Mouse (Mus musculus) gastrocnemius, postnatal 10 days (tissue): ENCODE data around the gene Gm49345. TPM values are rescaled to one million over a fixed set of nuclear protein-coding genes. Genes with fewer than 3 reads are reported as not detected.
A peak's percentile ranks its signal among the peaks of the same experiment; 100 is the strongest.
"Not testable (repeated sequence)": the region's sequence is repeated elsewhere in the genome, so short reads cannot be mapped to it uniquely, and the experiment has no call there.

Source experiments
- DNase-seq: peaks from one replicate; pipeline ENCODE4 v3.0.0; 2021; ENCODE audit warnings: mixed read lengths
- long read RNA-seq, 2 experiments: library from polyadenylated mRNA; stranded (forward); transcript quantifications; one replicate each; pipeline ENCODE4 v2.0.0; 2021
- total RNA-seq, 2 experiments: library from RNA; stranded (reverse); gene quantifications; 2 replicates each; pipeline ENCODE4 v1.2.3; 2021

Gene Gm49345
- 1 to 10 TPM in 1 of 2 experiments, under 1 TPM in 1; 0.70 to 1.8 TPM for total RNA-seq
- long read RNA-seq, experiment 1 = 0 reads
- long read RNA-seq, experiment 2 = 0 reads

GRCm38 (mm10) chr13:67637294-67638007 is at the start of gene Gm49345, which contains the start of gene Zfp729a:
Gm49345 (minus strand) TSS chr13:67637769.
Zfp729a (minus strand) TSS chr13:67637791.
- DNase-seq = peak; percentile 69

- DNase-seq = no peak
Observed at GRCm38 (mm10) chr13:67686971-67687370, 49.4 kb upstream of the Gm49345 start, which contains the start of gene Zfp738. Zfp738 (minus strand) TSS chr13:67687071.

- not testable (repeated sequence) for DNase-seq
Observed at GRCm38 (mm10) chr13:67683841-67684240, 46.3 kb upstream of the Gm49345 start.

GRCm38 (mm10) chr13:67682959-67683735 is 45.6 kb upstream of the Gm49345 start:
- peak; percentile 63 for DNase-seq

- DNase-seq = no peak
Observed at GRCm38 (mm10) chr13:67674902-67675301, 37.3 kb upstream of the Gm49345 start.

- no peak for DNase-seq
Observed at GRCm38 (mm10) chr13:67652496-67652895, 14.9 kb upstream of the Gm49345 start.

- no peak for DNase-seq
Observed at GRCm38 (mm10) chr13:67610108-67610507, 27.5 kb downstream of the Gm49345 start.

- DNase-seq = peak; percentile 86
Observed at GRCm38 (mm10) chr13:67609066-67609876, 28.3 kb downstream of the Gm49345 start, which contains the start of gene Zfp729b. Zfp729b (minus strand) TSS chr13:67609707.

GRCm38 (mm10) chr13:67572591-67573189 is 64.9 kb downstream of the Gm49345 start:
- DNase-seq = no peak

- DNase-seq = no peak
Observed at GRCm38 (mm10) chr13:67553730-67554129, 83.8 kb downstream of the Gm49345 start, which contains the start of gene Zfp748. Zfp748 (minus strand) TSS chr13:67553830.

- DNase-seq = peak; percentile 61
Observed at GRCm38 (mm10) chr13:67552505-67553346, 84.8 kb downstream of the Gm49345 start.

- DNase-seq = no peak
Observed at GRCm38 (mm10) chr13:67545941-67546340, 91.6 kb downstream of the Gm49345 start.

Other genes starting within 250 kb of the Gm49345 start
- 1 to 10 TPM; 1.2 to 1.4 TPM for gene Zfp429, start 237.9 kb downstream of the Gm49345 start, total RNA-seq
- under 1 TPM; 0.23 to 0.32 TPM for gene Zfp459, start 216.4 kb downstream of the Gm49345 start, total RNA-seq
- gene Zfp874a, start 186.1 kb downstream of the Gm49345 start, total RNA-seq = 1 to 10 TPM; 3.9 to 4.1 TPM
- gene Zfp874b, start 153.5 kb downstream of the Gm49345 start, total RNA-seq = 1 to 10 TPM; 7.2 to 7.7 TPM
- gene Zfp58, start 137.2 kb downstream of the Gm49345 start, total RNA-seq = 1 to 10 TPM; 3.6 to 5.0 TPM
- not detected for gene Gm26965, start 111.6 kb downstream of the Gm49345 start, total RNA-seq
- gene Zfp87, start 111.6 kb downstream of the Gm49345 start, total RNA-seq = 1 to 10 TPM; 6.3 to 7.0 TPM
- 1 to 10 TPM; 3.3 to 4.6 TPM for gene Zfp748, start 83.9 kb downstream of the Gm49345 start, total RNA-seq
- 1 to 10 TPM; 3.3 to 3.7 TPM for gene Zfp729b, start 28.1 kb downstream of the Gm49345 start, total RNA-seq
- gene Zfp729a, start within 50 bp of the Gm49345 start, total RNA-seq = 1 to 10 TPM; 3.9 to 5.2 TPM
- gene Zfp738, start 49.3 kb upstream of the Gm49345 start, total RNA-seq = 1 to 10 TPM; 5.1 to 6.1 TPM
- 1 to 10 TPM; 4.6 to 5.9 TPM for gene Zfp65, start 91.4 kb upstream of the Gm49345 start, total RNA-seq
- 1 to 10 TPM; 1.9 to 2.1 TPM for gene Zfp85, start 117.5 kb upstream of the Gm49345 start, total RNA-seq
- 1 to 10 TPM in 1 of 2 experiments, under 1 TPM in 1; 0.89 to 3.5 TPM for gene Zfp493, start 141.9 kb upstream of the Gm49345 start, total RNA-seq
- gene Zfp273, start 176.0 kb upstream of the Gm49345 start, total RNA-seq = 1 to 10 TPM; 1.3 to 2.5 TPM
- gene Gm10037, start 193.3 kb upstream of the Gm49345 start, total RNA-seq = not detected
- not detected for gene BC048507, start 225.6 kb upstream of the Gm49345 start, total RNA-seq